Mouse (Mus musculus) mammary gland, adult 2 months (tissue): ENCODE results near the gene Slc8a2. TPM values are rescaled to one million over a fixed set of nuclear protein-coding genes. Genes with fewer than 3 reads are reported as not detected.

ENCODE experiments used
- polyA plus RNA-seq: library from polyadenylated mRNA; depleted of rRNA; stranded (reverse); fragments of >200 nt; gene quantifications from 2 replicates; pipeline ENCODE4 v1.2.3, GENCODE M21; 2012; ENCODE audit warnings: low replicate concordance; rRNA removed

Slc8a2 gene
- 0.73 and 1.2 TPM in 2 replicates for polyA plus RNA-seq

GRCm38 (mm10) chr7:16129421-16129845 lies at the start of gene Slc8a2:
Gene Slc8a2 (plus strand): TSS chr7:16129826.

GRCm38 (mm10) chr7:16098021-16099017 lies 31.3 kb upstream of the Slc8a2 start, which contains the start of gene Napa:
Gene Napa (plus strand): TSS chr7:16098458.

GRCm38 (mm10) chr7:16119569-16120261 lies 9.9 kb upstream of the Slc8a2 start, which contains the start of gene Kptn:
Gene Kptn (plus strand): TSS chr7:16119895.

DNA sequence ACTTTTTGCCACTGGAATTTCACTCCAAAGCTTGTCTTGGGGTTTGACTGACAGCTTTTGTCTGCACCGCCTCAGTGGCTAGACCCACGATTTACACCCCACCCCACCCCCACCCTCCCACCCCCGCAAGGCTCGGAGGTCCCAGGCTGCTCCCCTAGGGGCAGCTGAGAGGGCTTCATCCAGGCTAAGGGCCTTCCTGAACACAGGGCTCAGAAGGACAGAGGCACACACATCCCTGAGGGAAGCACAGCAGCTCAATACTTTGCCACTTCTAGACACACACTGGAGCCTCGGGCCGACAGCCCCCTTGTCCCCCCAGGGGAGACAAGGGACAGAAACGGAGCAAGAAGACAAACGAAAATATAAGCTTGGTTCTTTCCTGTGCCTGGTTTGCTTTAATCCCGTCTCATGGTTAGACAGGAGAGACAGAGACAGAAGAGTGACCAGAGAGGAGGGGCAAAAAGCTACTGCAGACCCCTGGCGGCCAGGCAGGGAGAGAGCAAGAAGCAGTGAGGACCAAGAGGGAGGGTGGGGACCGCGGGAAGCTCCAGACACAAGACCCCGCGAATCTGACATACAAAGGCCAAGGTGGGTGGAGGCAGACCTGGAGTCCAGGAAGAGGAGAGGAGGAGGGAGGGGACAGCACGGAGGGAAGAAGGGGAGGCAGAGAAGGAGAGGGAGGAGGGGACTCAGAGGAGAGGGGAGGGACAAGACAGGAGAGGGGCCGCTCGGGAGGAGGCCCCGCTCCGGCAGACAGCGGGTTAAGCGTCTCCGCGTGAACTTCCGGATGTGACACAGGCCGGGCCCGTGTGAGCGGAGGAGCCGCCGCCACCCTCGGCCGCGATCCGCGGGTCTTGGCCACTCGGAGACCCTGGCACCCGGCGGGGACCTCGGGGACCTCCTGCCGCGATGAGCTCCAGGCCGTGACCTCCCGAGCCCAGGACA lies 45.2 kb downstream of the Slc8a2 start, which contains the start of gene Meis3:
TSS of gene Meis3 (plus strand) at position 494 of the 945 bp plus-strand sequence.

Other genes starting within 250 kb of the Slc8a2 start
- gene Crx, start 249.9 kb upstream of the Slc8a2 start, polyA plus RNA-seq: not detected in 2 replicates
- not detected in 2 replicates for gene Crxos, start 247.2 kb upstream of the Slc8a2 start, polyA plus RNA-seq
- gene Selenow, start 207.4 kb upstream of the Slc8a2 start, polyA plus RNA-seq: 617 and 770 TPM in 2 replicates
- 72.8 and 184 TPM in 2 replicates for gene Nop53, start 183.8 kb upstream of the Slc8a2 start, polyA plus RNA-seq
- gene Ehd2, start 162.3 kb upstream of the Slc8a2 start, polyA plus RNA-seq: 226 and 292 TPM in 2 replicates
- gene Bicra, start 81.9 kb upstream of the Slc8a2 start, polyA plus RNA-seq: 10.1 and 43.2 TPM in 2 replicates
- gene Zfp541, start 68.0 kb upstream of the Slc8a2 start, polyA plus RNA-seq: 0.03 and 0.05 TPM in 2 replicates
- 258 and 285 TPM in 2 replicates for gene Napa, start 31.4 kb upstream of the Slc8a2 start, polyA plus RNA-seq
- 34.0 and 35.9 TPM in 2 replicates for gene Kptn, start 9.9 kb upstream of the Slc8a2 start, polyA plus RNA-seq
- 30.5 and 61.0 TPM in 2 replicates for gene Meis3, start 45.3 kb downstream of the Slc8a2 start, polyA plus RNA-seq
- gene Dhx34, start 92.2 kb downstream of the Slc8a2 start, polyA plus RNA-seq: 30.6 and 48.4 TPM in 2 replicates
- gene C5ar2, start 114.3 kb downstream of the Slc8a2 start, polyA plus RNA-seq: 2.2 and 2.4 TPM in 2 replicates
- gene C5ar1, start 129.7 kb downstream of the Slc8a2 start, polyA plus RNA-seq: 24.8 and 42.3 TPM in 2 replicates
- gene Inafm1, start 143.8 kb downstream of the Slc8a2 start, polyA plus RNA-seq: 26.4 and 112 TPM in 2 replicates
- gene Ccdc9, start 157.0 kb downstream of the Slc8a2 start, polyA plus RNA-seq: 24.1 and 26.8 TPM in 2 replicates
- 19.3 and 130 TPM in 2 replicates for gene Bbc3, start 178.6 kb downstream of the Slc8a2 start, polyA plus RNA-seq